Mouse (Mus musculus) macrophage (primary cell): ENCODE data around the gene Phf11a. TPM values are rescaled to one million over a fixed set of nuclear protein-coding genes. Genes with fewer than 3 reads are reported as not detected.

ENCODE experiments used
- H3K27ac ChIP-seq: fragments of 350-480 bp; formaldehyde crosslinking; 2 replicates; pipeline ENCODE4 v1.9.0; 2021
- H3K36me3 ChIP-seq: fragments of 350-480 bp; formaldehyde crosslinking; 2 replicates; pipeline ENCODE4 v1.9.0; 2021; ENCODE audit errors: inconsistent target
- H3K4me3 ChIP-seq: fragments of 350-480 bp; formaldehyde crosslinking; 2 replicates; pipeline ENCODE4 v1.9.0; 2021; ENCODE audit errors: inconsistent target
- H3K79me2 ChIP-seq: fragments of 350-480 bp; formaldehyde crosslinking; 2 replicates; pipeline ENCODE4 v1.9.0; 2021; ENCODE audit errors: inconsistent target
- WGBS: methylation state at CpG from one replicate; pipeline ENCODE4 v1.1.7; 2026; ENCODE audit warnings: inconsistent platforms; ENCODE audit not compliant: missing documents; 5-methylcytosine and 5-hydroxymethylcytosine counted together
- polyA plus RNA-seq: library from polyadenylated mRNA; stranded (reverse); fragments of 250-400 nt; gene quantifications from 3 replicates; pipeline ENCODE4 v1.2.4, GENCODE M21; 2018; ENCODE audit warnings: inconsistent platforms

Gene Phf11a
- polyA plus RNA-seq, 1 experiment from 2014 or later: 6.0 TPM

DNA sequence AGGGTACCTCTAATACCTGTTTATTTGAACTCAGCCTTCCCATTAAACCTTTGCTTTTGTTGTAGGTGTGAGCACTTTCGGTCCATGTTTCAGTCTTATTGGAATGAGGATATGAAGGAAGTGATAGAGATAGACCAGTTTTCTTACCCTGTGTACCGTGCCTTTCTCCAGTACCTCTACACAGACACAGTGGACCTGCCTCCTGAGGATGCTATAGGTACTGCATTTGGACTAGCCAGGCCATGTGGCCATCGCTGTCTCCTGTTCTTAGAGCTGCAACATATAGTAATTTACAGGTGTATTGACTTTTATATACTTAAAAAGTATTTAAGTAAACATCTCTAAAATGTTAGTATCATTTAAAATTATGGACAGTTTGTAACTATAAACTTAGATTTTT is 67.5 kb downstream of the Phf11a start:
- Histone ChIP-seq H3K4me3 (no peak overlapping the region), H3K36me3 (peaks cover 56% of the 10 kb centered on the region; the same call in 1 of the 2 replicates)
- WGBS: 95% methylated on average over 3 of the region's 3 CpGs

More for the DNA sequence above, 67.5 kb downstream of the Phf11a start:
- no peaks in the 10 kb centered on the region for H3K79me2 ChIP-seq
- H3K27ac ChIP-seq: no peak overlapping the region

Other genes with a start within 250 kb of the Phf11a start
- not detected in 3 replicates for gene 1700129C05Rik, start 154.6 kb downstream of the Phf11a start, polyA plus RNA-seq
- not detected in 3 replicates for gene Gm5142, start 118.8 kb downstream of the Phf11a start, polyA plus RNA-seq
- 15.1 to 19.6 TPM (median 16.3 TPM) in 3 replicates for gene Rcbtb1, start 96.3 kb downstream of the Phf11a start, polyA plus RNA-seq
- 0.98 to 2.7 TPM (median 1.3 TPM) in 3 replicates for gene Gm6904, start 37.3 kb downstream of the Phf11a start, polyA plus RNA-seq
- 40.6 to 112 TPM (median 69.1 TPM) in 3 replicates for gene Phf11b, start 43.8 kb upstream of the Phf11a start, polyA plus RNA-seq
- gene Phf11d, start 67.9 kb upstream of the Phf11a start, polyA plus RNA-seq: 37.8 to 71.1 TPM (median 49.5 TPM) in 3 replicates
- gene Phf11c, start 97.9 kb upstream of the Phf11a start, polyA plus RNA-seq: 0.56 to 2.1 TPM (median 0.87 TPM) in 3 replicates
- 8.8 to 17.9 TPM (median 10.0 TPM) in 3 replicates for gene Setdb2, start 143.4 kb upstream of the Phf11a start, polyA plus RNA-seq
- gene Cab39l, start 143.4 kb upstream of the Phf11a start, polyA plus RNA-seq: 25.1 to 26.2 TPM (median 26.0 TPM) in 3 replicates